Mouse (Mus musculus) forebrain, embryonic 10.5 days (tissue): ENCODE results near the gene Rai14. TPM values are rescaled to one million over a fixed set of nuclear protein-coding genes. Genes with fewer than 3 reads are reported as not detected.

ENCODE experiments used
- polyA plus RNA-seq: library from polyadenylated mRNA; unstranded; fragments of >200 nt; fragmentation: Nextera tagmentation; extraction: Ambion mirVana; gene quantifications from 2 replicates; pipeline ENCODE4 v1.2.1, GENCODE M21; 2016

The Rai14 gene
- polyA plus RNA-seq, 1 experiment from 2014 or later = 47.8 TPM

Other genes starting within 250 kb of the Rai14 start
- 11.3 and 12.2 TPM in 2 replicates for gene Dnajc21, start 244.1 kb downstream of the Rai14 start, polyA plus RNA-seq
- 131 and 137 TPM in 2 replicates for gene Brix1, start 228.7 kb downstream of the Rai14 start, polyA plus RNA-seq
- 54.2 and 58.2 TPM in 2 replicates for gene Rad1, start 228.6 kb downstream of the Rai14 start, polyA plus RNA-seq
- not detected in 2 replicates for gene Ttc23l, start 156.0 kb downstream of the Rai14 start, polyA plus RNA-seq
- 0.17 TPM in 1 of 2 replicates, not detected in the other for gene C1qtnf3, start 237.7 kb upstream of the Rai14 start, polyA plus RNA-seq